Mouse (Mus musculus) myocyte (in vitro differentiated cells): Measurements from ENCODE around the gene D930020B18Rik.

ENCODE experiments used
- MAX ChIP-seq: IDR thresholded peaks from one replicate; pipeline ENCODE4 v1.6.1; 2011; ENCODE audit warnings: low read depth, mild to moderate bottlenecking, control low read depth
- POLR2A ChIP-seq: IDR thresholded peaks from one replicate; pipeline ENCODE4 v1.6.1; 2011; ENCODE audit warnings: low read depth, mild to moderate bottlenecking, control low read depth, moderate library complexity; ENCODE audit not compliant: insufficient read length
- REST ChIP-seq: IDR thresholded peaks from one replicate; pipeline ENCODE4 v1.6.1; 2011; ENCODE audit warnings: mild to moderate bottlenecking, control low read depth, moderate library complexity; ENCODE audit not compliant: insufficient read depth, insufficient read length
- TCF12 ChIP-seq: IDR thresholded peaks from one replicate; pipeline ENCODE4 v1.6.1; 2011; ENCODE audit warnings: mild to moderate bottlenecking, control low read depth; ENCODE audit not compliant: poor library complexity, insufficient read depth, severe bottlenecking

GRCm38 (mm10) chr10:121623670-121624069, 17.7 kb upstream of the D930020B18Rik start:
- TF ChIP-seq TCF12 (no peak), MAX (no peak), POLR2A (no peak), REST (no peak)
